Comparison of ENCODE assay signal across 8 mouse cellular contexts in genomic region chr1:185363526-185364182, GRCm38 (mm10). TPM values are rescaled to one million over a fixed set of nuclear protein-coding genes. Genes with fewer than 3 reads are reported as not detected.
DNase-seq lines count a peak whose midpoint lies in the region; ATAC-seq lines count a peak whose summit lies in the region.

No protein-coding gene starts in this region.

- ATAC-seq in inflammation-experienced regulatory T-cells, adult 6 months: peak; percentile 23
- peak; percentile 60 for ATAC-seq in megakaryocyte progenitor cell, adult 5-6 weeks (replicated peaks; ENCODE audit: poor library complexity)

- DNase-seq in CD4-positive helper T cell, adult 2 months (ENCODE audit: low read depth, low spot score): peak; percentile 77
- peak; percentile 57 to 83 for DNase-seq in adrenal gland, adult (ENCODE audit: inconsistent age in 2 of 2, low spot score in 1 of 2)
- DNase-seq in embryo, embryonic 11.5 days (ENCODE audit: low read depth, low spot score): peak; percentile 37
- peak; percentile 19 to 23 for DNase-seq in gastrocnemius, postnatal 36 days
- DNase-seq in left cerebral cortex, postnatal 25 days (ENCODE audit: low spot score in 2 of 2): peak; percentile 49 to 56
- DNase-seq in skeletal muscle tissue, adult 2 months (ENCODE audit: low read depth, low spot score): peak; percentile 74

- intact Hi-C loops in gastrocnemius, postnatal 36 days (cut with DNase I): no loop called here
- intact Hi-C loops in left cerebral cortex, postnatal 25 days (cut with DNase I): loop anchor here (2.0 kb wide), 1 partner anchor 31 kb away; the partner anchor contains the start of gene Bpnt1

RNA-seq across cellular contexts. Expression of gene Eprs, which starts 0.8 kb away (rescaled TPM):
- total RNA-seq in gastrocnemius, postnatal 36 days (2021): 100 to 1,000 TPM; 129 to 141 TPM
- 100 to 1,000 TPM in 2 of 3 experiments, 10 to 100 TPM in 1; 96.3 to 117 (median 102) TPM for polyA plus RNA-seq in inflammation-experienced regulatory T-cells, adult 6 months (2017; shearing (Covaris generic))
- total RNA-seq in left cerebral cortex, postnatal 25 days (2021): 10 to 100 TPM; 68.5 to 69.0 TPM
- total RNA-seq in megakaryocyte progenitor cell, adult 5-6 weeks (2015): 108 and 117 TPM in 2 replicates
- total RNA-seq in megakaryocyte progenitor cell, adult 5-6 weeks (2017): 214 and 252 TPM in 2 replicates

RNA-seq across cellular contexts. Expression of gene Bpnt1, which starts 31.7 kb away (rescaled TPM):
- total RNA-seq in gastrocnemius, postnatal 36 days (2021): 10 to 100 TPM; 13.2 to 15.0 TPM
- polyA plus RNA-seq in inflammation-experienced regulatory T-cells, adult 6 months (2017; shearing (Covaris generic)): 10 to 100 TPM; 10.8 to 20.3 (median 12.2) TPM
- total RNA-seq in left cerebral cortex, postnatal 25 days (2021): 10 to 100 TPM; 70.3 to 76.6 TPM
- 7.7 and 7.9 TPM in 2 replicates for total RNA-seq in megakaryocyte progenitor cell, adult 5-6 weeks (2015)
- 23.6 and 25.2 TPM in 2 replicates for total RNA-seq in megakaryocyte progenitor cell, adult 5-6 weeks (2017)

RNA-seq across cellular contexts. Expression of gene Iars2, which starts 34.5 kb away (rescaled TPM):
- 10 to 100 TPM; 36.6 to 38.9 TPM for total RNA-seq in gastrocnemius, postnatal 36 days (2021)
- polyA plus RNA-seq in inflammation-experienced regulatory T-cells, adult 6 months (2017; shearing (Covaris generic)): 10 to 100 TPM in 1 of 3 experiments, 1 to 10 TPM in 2; 8.6 to 10.9 (median 9.7) TPM
- total RNA-seq in left cerebral cortex, postnatal 25 days (2021): 10 to 100 TPM; 29.8 to 31.4 TPM
- total RNA-seq in megakaryocyte progenitor cell, adult 5-6 weeks (2015): 48.1 and 63.6 TPM in 2 replicates
- 42.8 and 46.3 TPM in 2 replicates for total RNA-seq in megakaryocyte progenitor cell, adult 5-6 weeks (2017)

Comparison
In these comparisons a context has a peak if more than half of its experiments do, and no peak if none do; other contexts are left out.
1. Peak in every context shown above with its lines: DNase-seq and ATAC-seq.
2. DNase-seq: peak in every context shown above with its lines; median percentile 77 in CD4-positive helper T cell, adult 2 months; 74 in skeletal muscle tissue, adult 2 months; 70 in adrenal gland, adult; 52 in left cerebral cortex, postnatal 25 days; 37 in embryo, embryonic 11.5 days; 21 in gastrocnemius, postnatal 36 days.